Mouse (Mus musculus) lung, adult 2 months (tissue): ENCODE results near the gene Foxp1.

Experiments used
- CTCF ChIP-seq: fragments of 200-500 bp; IDR thresholded peaks from 2 replicates; pipeline ENCODE4 v1.5.1; 2011; ENCODE audit warnings: mild to moderate bottlenecking, low read length, control low read depth; ENCODE audit not compliant: insufficient read depth
- POLR2A ChIP-seq: fragments of 200-500 bp; IDR thresholded peaks from 2 replicates; pipeline ENCODE4 v1.6.1; 2011; ENCODE audit warnings: low read depth, mild to moderate bottlenecking, control low read depth, low read length, borderline replicate concordance; ENCODE audit errors: extremely low read depth

- TF ChIP-seq CTCF (no peak), POLR2A (no peak)
Observed at GRCm38 (mm10) chr6:99447447-99447846, 75.1 kb downstream of the Foxp1 start.
